Mouse (Mus musculus) heart, embryonic 14.5 days (tissue): ENCODE results near the gene Olfr1564. TPM values are rescaled to one million over a fixed set of nuclear protein-coding genes. Genes with fewer than 3 reads are reported as not detected.
"Not testable (repeated sequence)": the region's sequence is repeated elsewhere in the genome, so short reads cannot be mapped to it uniquely, and the experiment has no call there.

Experiments
- ATAC-seq: fragments of 200-750 bp; cut with Nextera tagmentation; 2 replicates; pipeline ENCODE4 v1.8.0; 2017; ENCODE audit warnings: low read depth, moderate TSS enrichment; ENCODE audit not compliant: insufficient number of reproducible peaks, insufficient read depth, low FRiP score
- H3K27ac ChIP-seq, 2 experiments: fragments of 200-500 bp in 1 of 2; fragments of 300-500 bp in 1 of 2; sonication (generic) in 1 of 2; replicated peaks in 1 of 2; 2 replicates each; pipeline ENCODE4 v1.5.1; 2012 to 2014; ENCODE audit warnings: low read depth in 2 of 2, low read length in 2 of 2, control low read depth in 1 of 2, mild to moderate bottlenecking in 1 of 2, mixed read lengths in 1 of 2; ENCODE audit not compliant: control insufficient read depth in 1 of 2, insufficient read depth in 1 of 2
- H3K27me3 ChIP-seq: fragments of 300-500 bp; sonication (generic); 2 replicates; pipeline ENCODE4 v1.6.1; 2014; ENCODE audit warnings: mild to moderate bottlenecking, low read length, control low read depth; ENCODE audit not compliant: control insufficient read depth, insufficient read depth
- H3K36me3 ChIP-seq: fragments of 300-500 bp; sonication (generic); 2 replicates; pipeline ENCODE4 v1.6.1; 2014; ENCODE audit warnings: mild to moderate bottlenecking, control low read depth, low read length, mixed read lengths; ENCODE audit not compliant: control insufficient read depth, insufficient read depth
- H3K4me1 ChIP-seq, 2 experiments: fragments of 200-500 bp in 1 of 2; fragments of 300-500 bp in 1 of 2; sonication (generic) in 1 of 2; 2 replicates each; pipeline ENCODE4 v1.6.1; 2012 to 2014; ENCODE audit warnings: low read length in 2 of 2, control low read depth in 1 of 2, mixed read lengths in 1 of 2; ENCODE audit not compliant: control insufficient read depth in 2 of 2, insufficient read depth in 2 of 2
- H3K4me2 ChIP-seq: fragments of 300-500 bp; sonication (generic); 2 replicates; pipeline ENCODE4 v1.6.1; 2014; ENCODE audit warnings: mild to moderate bottlenecking, low read length
- H3K4me3 ChIP-seq, 2 experiments: fragments of 200-500 bp in 1 of 2; fragments of 300-500 bp in 1 of 2; sonication (generic) in 1 of 2; 2 replicates each; pipeline ENCODE4 v1.5.1; 2012 to 2014; ENCODE audit warnings: low read length in 2 of 2, mild to moderate bottlenecking in 2 of 2, control low read depth in 1 of 2, low read depth in 1 of 2, moderate library complexity in 1 of 2; ENCODE audit not compliant: control insufficient read depth in 1 of 2, insufficient read depth in 1 of 2
- H3K9ac ChIP-seq: fragments of 300-500 bp; sonication (generic); 2 replicates; pipeline ENCODE4 v1.6.1; 2014; ENCODE audit warnings: mild to moderate bottlenecking, low read length
- H3K9me3 ChIP-seq: fragments of 300-500 bp; sonication (generic); 2 replicates; pipeline ENCODE4 v1.6.1; 2016; ENCODE audit warnings: low read length, control low read depth; ENCODE audit not compliant: control insufficient read depth
- WGBS: fragments of 180-500 bp; shearing (Covaris S2); extraction: QIAGEN DNeasy Blood & Tissue Kit; methylation state at CpG from one replicate; pipeline ENCODE4 v1.1.7; 2014; 5-methylcytosine and 5-hydroxymethylcytosine counted together
- polyA plus RNA-seq: library from polyadenylated mRNA; unstranded; fragments of >200 nt; fragmentation: Nextera tagmentation; extraction: Ambion mirVana; gene quantifications from 2 replicates; pipeline ENCODE4 v1.2.1, GENCODE M21; 2014

The Olfr1564 gene
- polyA plus RNA-seq = not detected in 2 replicates

GRCm38 (mm10) chr17:33221590-33221989 lies at the start of gene Olfr1564:
Gene Olfr1564 (minus strand): TSS chr17:33221690.
- Histone ChIP-seq H3K4me2 (no peak within 1 kb of the TSS), H3K27ac (no peak within 1 kb of the TSS), H3K4me1 (no peaks in the 10 kb centered on the region), H3K36me3 (no peaks in the 10 kb centered on the region), H3K9me3 (peaks cover 6% of the 10 kb centered on the region; the same call in 1 of the 2 replicates), H3K9ac (no peak within 1 kb of the TSS), H3K27me3 (no peaks in the 10 kb centered on the region), H3K4me3 (no peak within 1 kb of the TSS)
- WGBS = 57% methylated on average over 2 of the region's 2 CpGs
- ATAC-seq = no peak

- Histone ChIP-seq H3K27ac (no peak overlapping the region), H3K9ac (no peak overlapping the region), H3K4me2 (no peak overlapping the region), H3K27me3 (no peaks in the 10 kb centered on the region), H3K36me3 (no peaks in the 10 kb centered on the region), H3K9me3 (no peaks in the 10 kb centered on the region), H3K4me3 (no peak overlapping the region), H3K4me1 (no peaks in the 10 kb centered on the region)
- 81% methylated on average over 9 of the region's 9 CpGs for WGBS
- no peak for ATAC-seq
These were observed 47.4 kb upstream of the Olfr1564 start for GRCm38 (mm10) chr17:33268907-33269306.

- H3K4me1 ChIP-seq = no peaks in the 10 kb centered on the region
- H3K36me3 ChIP-seq = no peaks in the 10 kb centered on the region
- whole genome bisulfite sequencing = 58% methylated on average over 1 of the region's 1 CpGs
- H3K27ac ChIP-seq = no peak within 1 kb of the TSS
- H3K9ac ChIP-seq = no peak within 1 kb of the TSS
- H3K27me3 ChIP-seq = no peaks in the 10 kb centered on the region
- H3K4me2 ChIP-seq = no peak within 1 kb of the TSS
- H3K4me3 ChIP-seq = no peak within 1 kb of the TSS
- no peaks in the 10 kb centered on the region for H3K9me3 ChIP-seq
- no peak for ATAC-seq
These were observed 42.9 kb upstream of the Olfr1564 start, which contains the start of gene Olfr63 for GRCm38 (mm10) chr17:33264376-33264775. Gene Olfr63 (plus strand): TSS chr17:33264676.

- ATAC-seq, H3K36me3 ChIP-seq, H3K9ac ChIP-seq, H3K4me3 ChIP-seq, H3K9me3 ChIP-seq, H3K4me2 ChIP-seq, H3K27me3 ChIP-seq, H3K4me1 ChIP-seq, H3K27ac ChIP-seq: not testable (repeated sequence)
- WGBS = no CpG with 5 or more reads among the region's 2 CpGs
These were observed 33.8 kb upstream of the Olfr1564 start for GRCm38 (mm10) chr17:33255319-33255657.

- 35% methylated on average over 1 of the region's 34 CpGs for WGBS
- H3K4me1 ChIP-seq, H3K9me3 ChIP-seq, H3K27ac ChIP-seq, H3K4me3 ChIP-seq, H3K27me3 ChIP-seq, H3K36me3 ChIP-seq, H3K9ac ChIP-seq: not testable (repeated sequence)
- ATAC-seq = peak; percentile 96
- peak within 1 kb of the TSS; percentile 35 for H3K4me2 ChIP-seq
These were observed 33.2 kb upstream of the Olfr1564 start, which contains the start of gene Zfp955a for GRCm38 (mm10) chr17:33254530-33255318. Gene Zfp955a (minus strand): TSS chr17:33255145.

GRCm38 (mm10) chr17:33236646-33237045 lies 15.2 kb upstream of the Olfr1564 start:
- not testable (repeated sequence) for H3K4me3 ChIP-seq, H3K4me1 ChIP-seq, H3K9me3 ChIP-seq, H3K4me2 ChIP-seq, ATAC-seq, H3K27ac ChIP-seq, H3K9ac ChIP-seq, H3K27me3 ChIP-seq
- 90% methylated on average over 1 of the region's 1 CpGs for WGBS
- peaks cover 15% of the 10 kb centered on the region for H3K36me3 ChIP-seq

DNA sequence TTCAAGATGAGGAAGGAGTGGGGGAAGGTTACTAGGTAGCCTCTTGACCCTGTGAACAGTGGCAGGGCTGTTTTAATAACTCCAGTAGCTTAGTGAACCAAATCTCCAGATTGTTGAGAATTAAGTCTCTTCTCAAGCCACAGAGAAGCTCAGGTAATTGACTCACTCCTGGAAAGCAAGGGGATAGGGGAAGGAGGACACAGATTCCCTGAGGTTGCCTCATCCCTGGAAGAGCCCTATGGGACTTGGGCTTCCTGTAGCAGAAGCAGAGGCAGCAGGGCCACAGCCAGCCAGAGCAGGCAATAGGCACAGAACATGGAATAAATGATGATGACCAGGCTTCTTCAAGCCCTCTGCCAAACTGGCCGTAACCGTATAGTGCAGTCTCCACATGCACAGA lies 30.5 kb downstream of the Olfr1564 start, which contains the start of gene Olfr239:
Gene Olfr239, plus strand, starts transcription at position 301 of the 400 bp plus-strand sequence.
- H3K4me3 ChIP-seq, H3K4me1 ChIP-seq, H3K27ac ChIP-seq, H3K27me3 ChIP-seq, ATAC-seq, H3K36me3 ChIP-seq, H3K9me3 ChIP-seq, H3K4me2 ChIP-seq, H3K9ac ChIP-seq: not testable (repeated sequence)
- no CpG with 5 or more reads among the region's 2 CpGs for WGBS

DNA sequence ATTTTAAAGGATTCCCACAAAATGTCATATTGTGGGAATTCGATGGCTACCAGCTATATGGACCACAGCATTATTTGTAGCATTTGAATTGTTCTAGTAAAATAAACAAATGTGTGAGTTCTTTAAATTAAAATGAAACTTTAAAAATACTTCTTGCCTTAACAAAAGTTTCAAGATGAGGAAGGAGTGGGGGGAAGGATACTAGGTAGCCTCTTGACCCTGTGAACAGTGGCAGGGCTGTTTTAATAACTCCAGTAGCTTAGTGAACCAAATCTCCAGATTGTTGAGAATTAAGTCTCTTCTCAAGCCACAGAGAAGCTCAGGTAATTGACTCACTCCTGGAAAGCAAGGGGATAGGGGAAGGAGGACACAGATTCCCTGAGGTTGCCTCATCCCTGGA lies 53.3 kb downstream of the Olfr1564 start, which contains the start of gene Olfr55:
Gene Olfr55, plus strand, starts transcription at position 301 of the 400 bp plus-strand sequence.
- H3K4me1 ChIP-seq, H3K27me3 ChIP-seq, H3K4me3 ChIP-seq, H3K36me3 ChIP-seq, H3K9me3 ChIP-seq, ATAC-seq, H3K4me2 ChIP-seq, H3K27ac ChIP-seq, H3K9ac ChIP-seq: not testable (repeated sequence)
- 60% methylated on average over 1 of the region's 1 CpGs for WGBS
